Mouse (Mus musculus): ENCODE measurements at regions not wholly inside any gene's neighbourhood (a gene's known extent, or its start where the extent isn't known, plus 50 kb on each side); places are given as distances from the start of the nearest gene placed in this dataset.

DNA sequence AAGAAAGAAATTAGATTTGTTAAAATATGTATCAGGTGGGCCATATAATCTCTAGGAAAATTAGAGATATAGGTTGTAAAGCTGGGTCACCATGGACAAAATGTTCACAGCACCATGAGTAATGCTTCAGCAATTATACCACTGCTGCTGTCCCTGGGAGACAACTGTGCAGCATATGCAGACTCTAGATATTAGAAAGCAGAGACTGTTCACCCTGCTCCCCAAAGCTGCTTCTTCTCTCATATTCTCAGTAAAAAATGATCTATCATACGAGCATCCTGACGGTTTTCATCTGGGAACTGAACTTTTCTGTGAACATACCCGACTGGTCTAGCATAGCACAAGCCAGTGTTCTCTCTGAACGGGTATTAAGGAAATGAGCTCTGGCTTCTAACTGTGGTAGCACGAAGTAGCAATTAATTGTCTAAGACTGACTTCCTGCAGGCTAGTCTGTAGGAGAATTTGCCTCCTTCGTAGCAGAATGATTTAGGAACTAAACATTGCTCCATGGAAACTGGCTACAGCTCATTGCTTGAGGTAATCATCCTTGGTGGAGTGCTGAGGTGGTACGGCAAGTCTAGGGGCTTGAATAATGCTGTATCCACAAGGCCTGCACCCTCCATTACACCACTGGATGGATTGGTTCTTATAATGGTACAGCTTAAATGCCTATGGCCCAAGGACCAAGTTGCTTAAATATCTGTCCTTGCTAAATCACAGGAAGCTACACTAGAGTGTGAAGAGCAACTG lies 305.9 kb downstream of the Otol1 start:
- H3K9me3 ChIP-seq (ENCODE audit: control insufficient read depth, low read length), result no peaks in the 10 kb centered on the region
- no peaks in the 10 kb centered on the region for H3K36me3 ChIP-seq (replicated peaks; ENCODE audit: control insufficient read depth, insufficient read depth)
- H3K27me3 ChIP-seq (ENCODE audit: control insufficient read depth, insufficient read depth, low read length), result no peaks in the 10 kb centered on the region
- H3K4me1 ChIP-seq (replicated peaks; ENCODE audit: control insufficient read depth, insufficient read depth, low read length), result no peaks in the 10 kb centered on the region
- WGBS, result 63% methylated on average over 7 of the region's 7 CpGs
- no peak for DNase-seq (ENCODE audit: low spot score)
- no peak overlapping the region for H3K9ac ChIP-seq
- peak; percentile 82 for ATAC-seq (ENCODE audit: low FRiP score)
- no peak overlapping the region for H3K4me3 ChIP-seq (replicated peaks; ENCODE audit: low read length)
- H3K4me2 ChIP-seq (replicated peaks), result no peak overlapping the region
- no peak overlapping the region for H3K27ac ChIP-seq

GRCm38 (mm10) chr3:70314239-70314638 lies 306.8 kb downstream of the Otol1 start:
- no peak overlapping the region for H3K27ac ChIP-seq
- no peaks in the 10 kb centered on the region for H3K27me3 ChIP-seq (ENCODE audit: control insufficient read depth, insufficient read depth, low read length)
- no peaks in the 10 kb centered on the region for H3K9me3 ChIP-seq (ENCODE audit: control insufficient read depth, low read length)
- no peaks in the 10 kb centered on the region for H3K4me1 ChIP-seq (replicated peaks; ENCODE audit: control insufficient read depth, insufficient read depth, low read length)
- WGBS, result 85% methylated on average over 4 of the region's 4 CpGs
- no peak overlapping the region for H3K4me3 ChIP-seq (replicated peaks; ENCODE audit: low read length)
- no peak overlapping the region for H3K4me2 ChIP-seq (replicated peaks)
- DNase-seq (ENCODE audit: low spot score) (no peak), ATAC-seq (ENCODE audit: low FRiP score) (no peak)
- H3K9ac ChIP-seq, result no peak overlapping the region
- H3K36me3 ChIP-seq (replicated peaks; ENCODE audit: control insufficient read depth, insufficient read depth), result no peaks in the 10 kb centered on the region

DNA sequence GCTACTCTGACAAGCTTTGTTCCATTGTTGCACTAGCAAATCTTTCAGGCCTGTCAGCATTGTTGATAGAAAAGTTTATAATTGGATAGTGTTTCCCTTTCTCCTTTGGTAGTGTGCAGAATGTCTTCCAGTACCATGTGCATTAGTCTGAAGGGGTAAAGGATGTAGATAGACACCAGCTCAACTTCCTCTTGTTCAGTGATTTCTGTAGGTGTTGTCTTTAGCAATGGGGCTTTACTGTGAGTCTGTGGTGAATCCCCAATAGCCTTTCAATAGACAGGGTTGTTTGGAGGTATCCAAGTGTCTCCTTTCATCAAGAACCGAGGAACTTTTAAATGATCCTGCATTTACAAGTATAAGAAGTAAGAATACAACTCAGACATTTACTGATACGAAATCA lies 311.0 kb downstream of the Otol1 start:
- no peak overlapping the region for H3K9ac ChIP-seq
- H3K4me2 ChIP-seq (replicated peaks), result no peak overlapping the region
- no peaks in the 10 kb centered on the region for H3K36me3 ChIP-seq (replicated peaks; ENCODE audit: control insufficient read depth, insufficient read depth)
- no peaks in the 10 kb centered on the region for H3K9me3 ChIP-seq (ENCODE audit: control insufficient read depth, low read length)
- 88% methylated on average over 2 of the region's 2 CpGs for WGBS
- no peak for DNase-seq (ENCODE audit: low spot score)
- H3K4me3 ChIP-seq (replicated peaks; ENCODE audit: low read length), result no peak overlapping the region
- no peaks in the 10 kb centered on the region for H3K4me1 ChIP-seq (replicated peaks; ENCODE audit: control insufficient read depth, insufficient read depth, low read length)
- no peak overlapping the region for H3K27ac ChIP-seq
- ATAC-seq (ENCODE audit: low FRiP score), result no peak
- H3K27me3 ChIP-seq (ENCODE audit: control insufficient read depth, insufficient read depth, low read length), result no peaks in the 10 kb centered on the region

DNA sequence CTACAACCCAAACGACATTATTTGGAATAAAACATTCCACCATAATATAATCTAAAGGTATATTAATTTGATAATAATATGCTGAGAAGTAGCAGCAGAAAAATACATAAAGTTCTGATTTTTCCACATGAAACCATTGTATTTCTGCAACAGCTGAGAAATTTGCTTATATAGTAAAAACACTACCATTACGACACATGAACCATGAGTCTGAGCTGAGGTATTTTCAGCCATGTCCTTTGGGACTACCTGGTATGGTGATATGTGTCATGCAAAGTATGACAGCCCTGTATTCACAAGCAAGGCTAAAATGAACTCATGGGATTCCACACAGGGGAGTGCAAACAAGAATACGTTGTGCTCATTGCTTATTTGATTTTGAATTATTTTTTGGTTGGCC lies 311.7 kb downstream of the Otol1 start:
- H3K27ac ChIP-seq, result no peak overlapping the region
- H3K4me2 ChIP-seq (replicated peaks), result no peak overlapping the region
- no peaks in the 10 kb centered on the region for H3K4me1 ChIP-seq (replicated peaks; ENCODE audit: control insufficient read depth, insufficient read depth, low read length)
- no peaks in the 10 kb centered on the region for H3K9me3 ChIP-seq (ENCODE audit: control insufficient read depth, low read length)
- no peaks in the 10 kb centered on the region for H3K36me3 ChIP-seq (replicated peaks; ENCODE audit: control insufficient read depth, insufficient read depth)
- H3K4me3 ChIP-seq (replicated peaks; ENCODE audit: low read length), result no peak overlapping the region
- no peak for ATAC-seq (ENCODE audit: low FRiP score)
- H3K9ac ChIP-seq, result no peak overlapping the region
- no peaks in the 10 kb centered on the region for H3K27me3 ChIP-seq (ENCODE audit: control insufficient read depth, insufficient read depth, low read length)
- 82% methylated on average over 3 of the region's 3 CpGs for whole genome bisulfite sequencing
- no peak for DNase-seq (ENCODE audit: low spot score)

- DNase-seq (ENCODE audit: low spot score) (no peak), ATAC-seq (ENCODE audit: low FRiP score) (no peak)
- no peaks in the 10 kb centered on the region for H3K36me3 ChIP-seq (replicated peaks; ENCODE audit: control insufficient read depth, insufficient read depth)
- H3K4me1 ChIP-seq (replicated peaks; ENCODE audit: control insufficient read depth, insufficient read depth, low read length), result no peaks in the 10 kb centered on the region
- H3K4me2 ChIP-seq (replicated peaks), result no peak overlapping the region
- no peaks in the 10 kb centered on the region for H3K27me3 ChIP-seq (ENCODE audit: control insufficient read depth, insufficient read depth, low read length)
- H3K9ac ChIP-seq, result no peak overlapping the region
- no peak overlapping the region for H3K27ac ChIP-seq
- H3K4me3 ChIP-seq (replicated peaks; ENCODE audit: low read length), result no peak overlapping the region
- H3K9me3 ChIP-seq (ENCODE audit: control insufficient read depth, low read length), result no peaks in the 10 kb centered on the region
These were observed 313.8 kb downstream of the Otol1 start for GRCm38 (mm10) chr3:70321161-70321657.

- 78% methylated on average over 2 of the region's 2 CpGs for WGBS
- Histone ChIP-seq H3K4me1 (replicated peaks; ENCODE audit: control insufficient read depth, insufficient read depth, low read length) (no peaks in the 10 kb centered on the region), H3K27ac (no peak overlapping the region), H3K4me2 (replicated peaks) (no peak overlapping the region), H3K9ac (no peak overlapping the region), H3K27me3 (ENCODE audit: control insufficient read depth, insufficient read depth, low read length) (no peaks in the 10 kb centered on the region), H3K36me3 (replicated peaks; ENCODE audit: control insufficient read depth, insufficient read depth) (no peaks in the 10 kb centered on the region), H3K9me3 (ENCODE audit: control insufficient read depth, low read length) (no peaks in the 10 kb centered on the region), H3K4me3 (replicated peaks; ENCODE audit: low read length) (no peak overlapping the region)
- DNase-seq (ENCODE audit: low spot score) (no peak), ATAC-seq (ENCODE audit: low FRiP score) (no peak)
These were observed 317.3 kb downstream of the Otol1 start for GRCm38 (mm10) chr3:70324692-70325091.
